Mouse (Mus musculus): Measurements from ENCODE around the gene Lrrc47.

The Lrrc47 gene

GRCm38 (mm10) chr4:154011646-154012089 lies at the start of gene Lrrc47:
Lrrc47 (plus strand) TSS chr4:154011731.
- DNase-seq: peak; percentile 85 to 88

GRCm38 (mm10) chr4:153962631-153963030 lies 48.9 kb upstream of the Lrrc47 start:
- DNase-seq: no peak

DNA sequence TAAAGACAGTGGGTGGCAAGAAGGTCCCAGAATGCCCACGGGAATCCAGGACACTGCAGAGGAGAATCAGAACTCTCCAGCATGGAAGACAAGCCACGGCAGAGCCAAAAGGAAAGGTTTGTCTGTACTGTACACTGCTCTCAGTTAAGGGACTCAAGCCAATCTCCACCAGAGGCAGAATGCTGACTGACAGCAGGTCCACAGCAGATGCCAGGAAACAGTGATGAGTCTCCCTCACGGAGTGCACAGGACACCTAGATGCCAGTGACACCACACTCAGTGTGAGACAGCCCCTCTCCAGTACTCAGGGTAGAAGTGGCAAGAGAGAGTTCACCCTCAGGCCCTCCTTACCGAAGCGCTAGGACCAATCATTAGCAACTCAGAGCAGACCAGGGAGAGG lies 44.9 kb upstream of the Lrrc47 start:
- peak; percentile 20 to 23 for DNase-seq

DNA sequence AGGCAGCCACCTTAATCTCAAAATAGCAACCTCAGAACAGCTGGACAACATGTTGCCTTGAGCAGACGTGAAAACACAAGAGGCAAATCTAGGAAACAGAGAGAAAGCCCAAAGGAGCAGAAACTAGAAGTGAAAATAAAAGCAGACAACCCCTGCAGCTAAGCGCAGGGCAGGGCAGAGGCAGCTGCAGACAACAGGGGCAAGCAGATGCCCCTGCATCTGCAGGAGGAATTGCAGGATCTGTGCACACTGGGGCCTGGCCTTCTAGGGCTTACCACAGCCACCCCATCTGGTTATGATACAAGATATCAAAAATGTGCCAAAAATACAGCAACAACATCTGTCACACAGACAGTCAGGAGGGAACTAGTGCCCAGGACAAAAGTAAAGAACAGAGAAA lies 44.0 kb upstream of the Lrrc47 start:
- DNase-seq: no peak

DNA sequence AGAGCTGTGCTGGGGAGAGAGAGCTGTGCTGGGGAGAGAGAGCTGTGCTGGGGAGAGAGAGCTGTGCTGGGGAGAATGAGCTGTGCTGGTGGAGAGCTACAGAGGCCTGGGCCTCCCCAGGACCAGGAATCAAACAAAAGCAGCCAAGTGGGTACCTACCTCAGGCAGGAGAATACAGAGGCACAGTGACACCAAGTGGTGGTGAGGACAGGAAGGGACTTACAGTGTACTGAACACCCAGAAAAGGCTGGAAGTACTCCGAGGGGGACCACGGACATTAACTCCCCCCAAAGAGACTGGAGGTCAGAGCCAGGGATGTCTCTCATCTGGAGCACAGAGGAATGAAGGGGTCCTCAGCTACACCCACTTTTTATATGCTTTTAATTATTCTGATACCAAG lies 43.5 kb upstream of the Lrrc47 start:
- DNase-seq: no peak

GRCm38 (mm10) chr4:153974431-153975291 lies 36.9 kb upstream of the Lrrc47 start, which contains the start of the genes Dffb and Cep104:
Dffb (minus strand) TSS chr4:153975126.
Cep104 (plus strand) TSS chr4:153975194.
- DNase-seq: peak; percentile 95 to 98

DNA sequence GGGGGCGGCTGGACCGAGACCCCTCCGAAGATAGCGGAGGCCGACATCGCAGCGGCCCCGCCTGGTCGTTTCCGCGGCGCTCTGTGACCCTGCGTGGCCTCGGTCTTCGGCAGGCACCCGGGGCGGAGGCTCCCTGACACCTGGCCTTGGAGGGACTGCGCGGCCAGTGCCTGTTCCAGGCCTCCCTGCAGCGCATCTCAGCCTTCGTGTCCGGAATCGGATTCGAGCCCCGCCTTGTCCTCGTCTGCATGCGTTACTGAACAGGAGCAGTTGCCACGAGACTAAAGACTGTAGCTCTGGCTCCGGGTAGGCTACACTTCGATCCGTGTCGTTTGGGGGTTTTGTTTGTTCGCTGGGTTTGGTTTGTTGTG lies 36.3 kb upstream of the Lrrc47 start:
- DNase-seq: no peak

GRCm38 (mm10) chr4:153975768-153976167 lies 35.8 kb upstream of the Lrrc47 start:
- DNase-seq: no peak

- no peak for DNase-seq
Measured at GRCm38 (mm10) chr4:153979243-153979642, 32.3 kb upstream of the Lrrc47 start.

DNA sequence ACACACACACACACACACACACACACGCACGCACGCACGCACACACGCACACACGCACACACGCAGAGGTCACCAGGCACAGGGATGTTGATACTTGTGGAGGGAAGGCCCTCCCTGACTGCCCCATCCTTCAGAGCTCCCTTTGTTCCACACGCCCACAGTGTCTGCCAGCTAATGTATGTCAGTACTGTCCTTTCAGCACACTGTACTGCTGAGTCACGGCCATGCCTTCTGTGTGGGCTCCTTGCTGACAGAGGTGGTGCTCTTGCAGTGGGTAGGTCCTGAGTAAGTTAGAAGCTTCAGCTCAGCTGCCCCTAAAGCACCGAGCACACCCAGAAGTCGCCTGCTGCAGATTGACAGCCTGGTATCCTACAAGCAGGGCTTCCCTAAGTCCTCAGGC lies 31.1 kb upstream of the Lrrc47 start:
- no peak for DNase-seq

GRCm38 (mm10) chr4:153992715-153993114 lies 18.8 kb upstream of the Lrrc47 start:
- DNase-seq: peak; percentile 17 to 32

- no peak for DNase-seq
Measured at GRCm38 (mm10) chr4:153993505-153993904, 18.0 kb upstream of the Lrrc47 start.

- no peak for DNase-seq
Measured at GRCm38 (mm10) chr4:154005488-154005887, 6.0 kb upstream of the Lrrc47 start.

DNA sequence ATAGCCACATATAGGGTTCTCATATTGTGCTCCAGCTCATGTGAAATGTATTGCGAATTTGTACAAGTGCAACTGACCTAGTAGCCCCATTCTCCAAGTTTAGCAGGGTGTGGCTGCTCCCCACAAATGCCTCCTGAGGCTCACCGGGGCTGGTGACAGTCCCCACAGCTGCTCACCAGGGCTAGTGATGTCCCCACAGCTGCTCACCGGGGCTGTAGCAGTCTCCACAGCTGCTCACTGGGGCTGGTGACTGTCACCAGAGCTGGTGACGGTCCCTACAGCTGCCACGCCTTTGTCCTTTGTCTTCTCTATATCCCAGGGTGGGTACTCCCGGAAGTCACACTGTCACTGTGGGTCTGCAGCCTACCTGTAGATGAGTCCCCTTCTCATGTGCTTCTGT lies 5.3 kb upstream of the Lrrc47 start:
- DNase-seq: no peak

GRCm38 (mm10) chr4:154007759-154008158 lies 3.8 kb upstream of the Lrrc47 start:
- DNase-seq: no peak

GRCm38 (mm10) chr4:154010907-154011645 lies 455 bp upstream of the Lrrc47 start:
- no peak for DNase-seq

DNA sequence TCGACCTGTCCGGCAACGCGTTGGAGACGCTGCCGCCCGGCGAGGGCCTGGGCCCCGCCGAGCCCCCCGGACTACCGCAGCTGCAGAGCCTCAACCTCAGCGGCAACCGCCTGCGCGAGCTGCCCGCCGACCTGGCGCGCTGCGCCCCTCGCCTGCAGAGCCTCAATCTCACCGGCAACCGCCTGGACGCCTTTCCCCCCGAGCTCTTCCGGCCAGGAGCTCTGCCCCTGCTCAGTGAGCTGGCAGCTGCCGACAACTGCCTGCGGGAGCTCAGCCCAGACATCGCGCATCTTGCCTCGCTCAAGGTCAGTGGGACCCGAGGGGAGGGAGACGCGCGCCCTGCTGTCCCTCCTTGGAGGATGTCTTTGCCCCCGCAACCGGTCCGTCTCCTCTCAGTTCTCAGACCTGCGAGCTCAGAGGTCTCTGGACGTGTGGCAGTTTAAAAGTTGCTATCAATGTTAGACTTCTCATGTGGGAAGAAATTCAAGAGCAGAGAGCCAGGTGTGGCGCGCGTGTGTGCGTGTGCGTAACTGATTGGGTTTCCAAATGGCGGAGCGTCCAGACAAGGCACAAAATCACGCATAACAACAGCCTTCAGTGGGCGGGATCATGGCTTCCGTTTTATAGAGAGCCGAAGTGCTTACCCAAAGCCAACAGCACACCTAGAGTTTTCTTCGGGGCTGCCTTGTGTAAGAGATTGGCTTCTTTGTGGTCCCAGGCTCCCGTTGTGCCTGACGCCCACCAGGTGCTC lies 776 bp downstream of the Lrrc47 start:
- no peak for DNase-seq

DNA sequence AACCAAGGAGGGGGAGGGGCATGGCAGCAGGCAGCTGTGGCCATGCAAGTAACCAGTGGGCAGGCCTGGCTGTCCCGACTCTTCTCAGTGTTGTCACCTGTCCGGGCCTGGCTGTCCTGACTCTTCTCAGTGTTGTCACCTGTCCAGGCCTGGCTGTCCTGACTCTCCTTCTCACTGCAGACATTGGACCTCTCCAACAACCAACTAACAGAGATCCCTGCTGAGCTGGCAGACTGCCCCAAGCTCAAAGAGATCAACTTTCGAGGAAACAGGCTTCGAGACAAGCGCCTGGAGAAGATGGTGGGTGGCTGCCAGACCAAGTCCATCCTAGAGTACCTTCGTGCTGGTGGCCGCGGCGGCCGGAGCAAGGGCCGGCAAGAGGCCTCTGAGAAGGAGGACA lies 3.9 kb downstream of the Lrrc47 start:
- no peak for DNase-seq

DNA sequence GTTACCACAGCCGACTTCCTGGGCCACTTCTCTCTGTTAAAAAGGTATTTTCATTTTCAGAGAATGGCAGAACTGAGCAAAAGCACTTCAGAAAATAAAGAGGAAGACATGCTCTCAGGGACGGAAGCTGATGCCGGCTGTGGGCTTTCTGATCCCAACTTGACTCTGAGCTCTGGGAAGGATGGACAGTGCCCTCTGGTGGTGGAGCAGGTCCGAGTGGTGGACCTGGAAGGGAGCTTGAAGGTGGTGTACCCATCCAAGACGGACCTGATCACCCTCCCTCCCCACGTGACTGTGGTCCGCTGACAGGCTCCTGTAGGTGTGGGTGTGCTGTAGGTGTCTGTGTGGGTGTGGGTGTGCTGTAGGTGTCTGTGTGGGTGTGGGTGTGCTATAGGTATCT lies 8.0 kb downstream of the Lrrc47 start:
- peak in 1 of 2 experiments; percentile 46 for DNase-seq

- no peak for DNase-seq
Measured at GRCm38 (mm10) chr4:154021432-154021831, 9.9 kb downstream of the Lrrc47 start.

- no peak for DNase-seq
Measured at GRCm38 (mm10) chr4:154022407-154022806, 10.9 kb downstream of the Lrrc47 start.

GRCm38 (mm10) chr4:154022844-154023243 lies 11.3 kb downstream of the Lrrc47 start:
- no peak for DNase-seq
